Mouse (Mus musculus): ENCODE measurements around the gene Ston2. TPM values are rescaled to one million over a fixed set of nuclear protein-coding genes. Genes with fewer than 3 reads are reported as not detected.
"Not testable (repeated sequence)": the region's sequence is repeated elsewhere in the genome, so short reads cannot be mapped to it uniquely, and the experiment has no call there.

Ston2 gene
- total RNA-seq, 2 experiments from 2014 or later = 27.8 to 34.7 TPM

DNA sequence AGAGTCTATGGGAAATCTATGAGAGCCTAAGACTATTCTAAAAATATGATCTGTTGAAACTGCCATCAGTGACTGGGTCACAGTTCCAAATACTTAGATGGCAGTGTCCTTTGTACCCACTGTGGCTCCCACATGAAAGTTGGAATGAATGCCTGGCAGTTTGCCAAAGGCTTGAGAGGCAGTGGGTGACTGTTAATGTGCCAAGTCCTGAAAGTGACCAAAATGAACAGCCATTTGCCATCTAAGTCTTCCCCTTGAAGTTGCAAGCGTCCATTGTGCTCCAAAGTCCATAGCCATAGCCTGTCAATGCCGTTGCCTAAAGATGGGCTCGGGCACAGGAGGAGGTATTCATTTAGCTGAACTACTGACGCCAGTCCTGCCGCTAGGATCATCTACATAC, 178.8 kb downstream of the Ston2 start:
- no peak for DNase-seq (ENCODE audit: extremely low spot score in 1 of 2, low spot score in 1 of 2)

DNA sequence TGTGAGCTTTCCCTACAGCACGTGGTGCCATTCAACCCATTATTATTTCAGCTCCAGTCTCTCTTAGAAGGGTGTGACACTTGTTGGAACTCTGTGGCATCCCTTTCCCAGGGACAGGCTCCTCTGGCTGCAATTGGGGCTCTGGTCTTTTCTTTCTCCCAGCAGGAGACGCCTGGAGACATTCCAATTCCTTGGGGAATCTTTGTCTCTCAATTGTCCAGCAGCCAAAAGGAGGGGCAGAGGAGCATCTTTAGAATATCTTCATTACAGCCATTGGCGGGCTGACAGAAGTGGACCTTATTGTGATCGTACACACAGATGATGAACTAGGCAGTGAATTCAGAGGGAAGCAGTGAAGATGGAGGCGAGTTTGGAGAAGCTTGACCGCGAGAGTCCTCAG, 180.5 kb downstream of the Ston2 start:
- no peak for DNase-seq (ENCODE audit: extremely low spot score in 1 of 2, low spot score in 1 of 2)

DNA sequence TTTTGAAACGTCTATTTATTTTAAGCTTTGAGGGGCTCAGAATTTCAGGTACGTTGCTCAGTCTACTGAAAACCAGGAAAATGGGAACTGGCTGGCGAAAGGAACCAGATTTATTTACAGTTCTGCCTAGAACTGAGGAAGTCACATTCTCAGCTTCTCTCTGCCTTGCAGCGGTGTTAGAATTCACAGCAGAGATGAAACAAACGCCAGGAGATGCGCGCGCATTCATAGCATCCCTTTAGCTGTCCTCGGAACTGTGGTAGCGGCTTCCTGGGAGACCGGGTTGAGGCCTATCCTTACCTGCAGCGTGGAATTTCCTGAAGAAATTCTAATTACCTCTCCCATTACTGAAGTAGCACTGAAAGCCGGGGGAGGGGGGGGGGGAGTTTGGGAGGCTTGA, 181.5 kb downstream of the Ston2 start:
- DNase-seq (ENCODE audit: extremely low spot score in 1 of 2, low spot score in 1 of 2) = no peak

DNA sequence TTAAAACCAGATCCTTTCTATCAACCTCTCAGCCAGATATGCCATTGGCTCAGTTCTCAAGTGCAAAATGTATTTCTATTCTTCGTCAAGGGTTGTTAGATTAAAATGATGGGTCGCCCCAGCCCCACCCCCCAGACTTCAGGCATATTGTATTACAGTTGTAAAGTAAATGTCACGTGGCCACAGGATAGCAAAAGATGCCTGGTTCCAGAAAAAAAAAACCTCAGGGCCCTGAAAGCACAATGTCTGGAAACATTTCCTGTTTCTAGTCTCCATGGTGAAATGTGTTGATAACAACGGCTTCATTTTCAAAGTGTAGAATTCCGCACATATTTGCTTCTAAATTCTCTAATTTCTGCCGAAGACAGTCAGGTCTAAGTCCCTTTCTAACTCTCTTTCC, 183.6 kb downstream of the Ston2 start:
- DNase-seq (ENCODE audit: extremely low spot score in 1 of 2, low spot score in 1 of 2) = no peak

DNA sequence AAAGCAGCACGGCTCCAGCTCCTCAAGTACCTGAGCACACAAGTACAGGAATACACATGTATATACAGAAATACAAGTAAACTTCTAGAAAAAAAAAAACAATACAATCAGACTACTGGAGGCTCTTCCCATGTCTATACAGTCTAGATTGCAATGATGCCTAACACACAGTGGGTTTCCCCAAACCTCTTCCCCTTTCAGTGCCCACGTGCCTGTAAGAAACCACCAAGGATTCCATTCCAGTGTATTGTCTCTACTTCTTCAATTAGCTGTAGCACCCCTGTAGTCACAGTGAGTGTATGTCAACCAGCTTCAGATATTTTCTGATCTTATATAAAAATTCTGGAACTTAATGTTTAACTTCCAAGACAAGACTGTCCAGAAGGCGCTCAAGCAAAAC, 196.1 kb downstream of the Ston2 start:
- no peak for DNase-seq (ENCODE audit: extremely low spot score in 1 of 2, low spot score in 1 of 2)

DNA sequence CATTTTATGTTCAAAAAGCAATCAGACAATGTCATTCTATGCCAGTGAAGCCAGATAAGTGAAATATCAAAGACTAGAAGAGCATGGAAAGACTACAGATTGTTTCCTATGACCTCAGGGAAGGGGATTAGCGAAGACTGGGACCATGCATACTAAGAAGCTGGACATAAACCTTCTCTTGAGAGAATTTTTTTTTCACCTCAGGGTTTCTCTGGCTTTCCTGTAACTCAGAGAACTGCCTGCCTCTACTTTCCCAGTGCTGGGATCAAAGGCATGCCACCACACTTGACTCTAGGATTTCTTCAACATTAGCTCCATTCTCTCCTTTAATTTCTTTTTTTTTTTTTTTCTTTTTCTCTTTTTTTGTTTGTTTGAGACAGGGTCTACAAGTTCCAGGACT, 197.0 kb downstream of the Ston2 start:
- DNase-seq (ENCODE audit: extremely low spot score in 1 of 2, low spot score in 1 of 2) = no peak

DNA sequence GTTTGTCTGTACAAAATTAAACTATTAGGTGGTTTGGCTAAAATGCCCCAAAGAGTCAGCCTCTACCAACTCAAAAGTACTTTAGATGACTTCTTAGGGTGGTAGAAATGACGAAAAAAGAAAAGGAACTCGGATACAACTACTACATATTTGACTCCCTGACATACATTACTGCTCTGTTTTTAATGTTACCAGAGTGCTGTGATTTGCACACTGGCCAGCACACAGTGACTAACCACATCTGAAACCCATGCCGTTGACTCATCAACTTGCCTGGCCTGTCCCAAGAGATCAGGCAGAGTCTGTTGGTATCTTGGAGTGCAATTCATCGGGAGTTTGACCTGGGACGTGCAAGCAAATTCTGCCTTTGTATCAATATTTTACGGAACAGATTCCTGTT, 197.5 kb downstream of the Ston2 start:
- no peak for DNase-seq (ENCODE audit: extremely low spot score in 1 of 2, low spot score in 1 of 2)

DNA sequence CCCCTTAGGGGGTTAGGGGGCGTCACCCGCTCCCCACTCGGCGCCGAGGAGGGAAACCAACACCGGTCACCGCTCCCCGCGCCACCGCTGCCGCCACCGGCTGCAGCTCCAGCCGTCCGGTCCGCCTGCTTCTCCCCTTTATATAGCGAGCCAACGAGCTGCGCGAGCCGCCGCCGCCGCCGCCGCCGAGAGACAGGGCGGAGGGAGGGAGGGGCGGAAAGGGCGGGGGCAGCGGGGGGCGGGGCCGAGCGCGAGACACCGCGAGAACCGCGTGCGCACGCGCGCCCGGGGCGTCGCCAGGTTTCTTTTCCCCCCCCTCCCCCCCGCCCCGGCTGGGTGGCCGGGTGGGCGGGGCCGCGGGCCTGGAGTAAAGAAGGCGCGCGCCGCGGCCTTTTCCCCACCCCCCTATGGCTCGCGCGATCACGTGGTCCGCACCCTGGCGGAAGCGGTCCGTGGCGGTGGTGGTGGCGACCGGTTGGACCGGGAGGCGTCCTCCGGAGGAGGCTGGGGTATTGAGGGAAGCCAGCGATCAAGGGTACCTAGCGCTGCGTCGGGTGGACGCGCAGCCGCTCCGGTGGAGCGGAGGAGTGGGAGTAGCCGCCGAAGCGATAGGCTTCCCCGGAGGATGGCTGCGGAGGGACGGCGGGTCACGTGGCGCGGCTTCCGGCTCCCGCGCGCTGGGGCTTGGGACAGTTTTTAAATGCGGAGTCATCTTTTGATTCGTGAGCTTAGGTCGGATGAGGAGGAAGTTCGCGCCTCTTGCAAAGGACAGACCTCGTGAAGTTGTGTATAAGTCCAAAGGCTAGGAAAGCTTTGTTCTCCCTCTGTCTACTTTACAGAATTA, 198.1 kb downstream of the Ston2 start, which contains the start of gene Gtf2a1:
Gene Gtf2a1 (minus strand): TSS at position 641 of the 844 bp plus-strand sequence.
- DNase-seq (ENCODE audit: extremely low spot score in 1 of 2, low spot score in 1 of 2) = peak; percentile 87 to 92

DNA sequence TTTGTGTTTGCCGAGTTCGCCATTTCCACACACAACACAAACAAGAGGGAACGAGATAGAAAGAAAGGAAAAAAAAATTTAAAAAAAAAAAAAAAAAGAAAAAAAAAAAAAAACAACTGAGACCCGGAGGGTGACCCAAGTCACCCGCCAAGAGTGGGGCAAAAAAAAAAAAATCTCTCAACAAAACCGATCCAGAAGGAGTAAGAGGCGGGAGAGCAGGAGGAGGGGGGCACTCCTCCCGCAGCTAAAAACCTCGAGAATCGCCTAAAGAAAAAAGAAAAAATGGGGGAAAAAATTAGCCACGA, 198.7 kb downstream of the Ston2 start:
- no peak for DNase-seq (ENCODE audit: extremely low spot score in 1 of 2, low spot score in 1 of 2)

DNA sequence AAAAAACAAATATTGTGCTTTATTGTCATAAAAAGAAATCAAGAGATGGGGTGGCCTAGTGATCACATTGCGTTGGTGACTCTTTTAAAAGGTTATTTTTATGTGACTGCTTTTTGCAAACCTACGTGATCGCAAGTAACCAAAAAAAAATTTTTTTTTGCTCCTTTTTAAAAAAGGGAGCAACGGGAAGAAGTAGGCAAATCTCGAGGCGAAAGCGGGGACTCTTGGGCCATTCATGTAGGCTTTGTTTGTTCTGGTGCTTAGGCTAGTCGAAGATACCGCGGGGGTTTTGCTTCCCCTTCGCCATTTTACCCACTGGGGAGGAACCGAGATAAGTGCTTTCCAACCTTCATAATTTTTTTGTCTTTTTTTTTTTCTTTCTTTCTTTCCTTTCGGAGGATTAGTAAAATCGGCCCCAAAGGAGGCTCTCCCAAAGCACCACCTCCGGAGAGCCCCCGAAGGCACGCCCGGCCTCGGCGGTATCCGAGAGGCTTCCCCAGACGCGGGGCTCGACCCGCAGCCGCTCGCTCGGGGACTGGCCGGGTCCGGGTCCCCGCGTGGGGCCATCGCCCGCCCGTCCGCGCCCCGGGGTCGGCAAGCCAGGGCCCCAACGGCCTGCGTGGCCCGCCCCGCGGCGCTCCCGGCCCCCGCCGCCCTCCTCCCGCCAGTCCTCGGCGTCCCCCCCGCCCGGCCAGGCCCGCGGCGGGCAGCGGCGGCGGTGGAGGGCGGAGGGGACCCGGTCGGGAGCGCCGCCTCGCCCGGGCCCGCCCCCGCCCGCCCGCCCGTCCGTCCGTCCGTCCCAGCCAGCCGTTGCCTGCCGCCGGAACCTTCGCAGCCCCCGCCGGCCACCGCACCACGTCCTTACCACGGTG, 199.3 kb downstream of the Ston2 start:
- DNase-seq (ENCODE audit: extremely low spot score in 1 of 2, low spot score in 1 of 2) = peak; percentile 37 to 58

DNA sequence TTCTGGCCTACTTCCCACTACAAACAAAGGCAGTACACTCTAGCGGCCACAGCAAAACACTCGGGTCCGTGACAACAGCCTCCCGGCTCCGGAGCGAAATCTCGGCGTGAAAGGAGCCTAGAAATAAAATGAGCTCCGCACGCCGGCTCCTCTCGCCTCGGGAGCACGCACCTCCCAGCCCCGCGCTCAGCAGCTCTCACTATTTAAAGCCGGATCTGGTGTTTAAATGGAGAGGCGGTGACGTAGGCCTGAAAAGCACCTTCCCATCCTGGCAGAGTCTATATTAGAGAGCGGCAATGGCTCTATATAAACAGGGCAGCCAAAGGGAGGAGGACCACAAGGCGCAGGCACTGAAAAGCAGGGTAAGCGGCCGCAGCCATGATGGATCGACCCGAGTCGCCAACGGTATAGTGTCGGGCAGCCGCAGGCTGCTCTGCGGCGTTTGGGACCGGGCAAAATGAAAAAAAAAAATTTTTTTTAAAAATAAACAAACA, 200.0 kb downstream of the Ston2 start:
- peak; percentile 80 to 82 for DNase-seq (ENCODE audit: extremely low spot score in 1 of 2, low spot score in 1 of 2)

DNA sequence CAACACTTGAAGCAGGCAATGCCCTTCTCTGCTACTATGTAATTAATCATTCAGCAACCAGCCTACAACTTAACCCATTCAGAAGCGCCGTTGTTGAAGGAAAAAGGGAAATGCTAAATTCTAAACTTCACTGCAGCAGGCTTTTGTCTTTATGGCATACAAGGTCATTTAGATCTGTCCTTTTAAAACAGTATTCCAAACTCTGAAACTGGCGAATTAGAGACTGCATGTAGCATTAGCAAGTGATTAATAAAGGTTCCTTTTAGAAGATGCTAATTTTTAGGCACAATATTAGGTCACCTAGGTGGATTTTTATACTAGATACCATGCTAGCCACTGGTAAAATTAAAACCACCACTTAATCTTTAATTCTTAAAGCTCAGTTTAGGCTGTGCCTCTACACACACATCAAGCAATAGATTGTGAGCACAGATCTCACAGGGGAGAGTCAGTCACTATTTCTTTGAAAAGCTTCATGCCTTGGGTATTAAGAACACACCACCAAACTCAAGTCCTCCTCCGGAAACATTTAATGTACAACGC, 200.6 kb downstream of the Ston2 start:
- DNase-seq (ENCODE audit: extremely low spot score in 1 of 2, low spot score in 1 of 2) = no peak

DNA sequence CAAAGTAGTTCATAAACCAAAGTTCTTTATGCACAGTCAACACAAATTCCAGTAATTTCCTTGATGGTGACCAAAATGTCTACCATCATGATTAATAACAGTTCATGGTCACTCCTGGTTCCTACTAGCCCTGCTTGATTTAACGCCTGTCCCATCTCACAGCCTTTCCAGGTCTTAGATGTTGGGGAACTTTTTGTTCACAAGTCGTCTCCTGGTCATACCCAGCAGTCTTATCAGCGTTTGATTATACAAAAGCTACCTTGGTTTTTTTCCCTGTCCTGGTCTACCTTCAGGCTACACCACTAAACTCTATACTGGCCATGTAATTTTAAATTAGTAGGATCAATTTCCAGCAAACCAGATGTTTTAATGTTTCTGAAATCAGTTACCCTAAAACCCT, 201.1 kb downstream of the Ston2 start:
- DNase-seq (ENCODE audit: extremely low spot score in 1 of 2, low spot score in 1 of 2) = no peak

DNA sequence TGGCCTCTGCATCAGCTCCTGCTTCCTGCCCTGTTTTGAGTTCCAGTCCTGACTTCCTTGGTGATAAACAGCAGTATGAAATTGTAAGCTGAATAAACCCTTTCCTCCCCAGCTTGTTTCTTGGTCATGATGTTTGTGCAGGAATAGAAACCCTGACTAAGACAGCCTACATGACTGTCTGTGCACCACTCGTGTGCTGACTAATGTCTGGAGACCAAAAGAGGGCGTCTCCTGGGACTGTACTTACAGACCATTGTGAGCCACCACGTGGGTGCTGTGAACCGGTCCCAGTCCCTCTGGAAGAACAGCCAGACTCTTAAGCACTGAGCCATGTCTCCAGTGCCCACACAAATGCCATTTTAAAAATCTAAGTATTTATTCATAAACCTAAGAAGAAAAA, 202.4 kb downstream of the Ston2 start:
- not testable (repeated sequence) for DNase-seq (ENCODE audit: extremely low spot score in 1 of 2, low spot score in 1 of 2)

DNA sequence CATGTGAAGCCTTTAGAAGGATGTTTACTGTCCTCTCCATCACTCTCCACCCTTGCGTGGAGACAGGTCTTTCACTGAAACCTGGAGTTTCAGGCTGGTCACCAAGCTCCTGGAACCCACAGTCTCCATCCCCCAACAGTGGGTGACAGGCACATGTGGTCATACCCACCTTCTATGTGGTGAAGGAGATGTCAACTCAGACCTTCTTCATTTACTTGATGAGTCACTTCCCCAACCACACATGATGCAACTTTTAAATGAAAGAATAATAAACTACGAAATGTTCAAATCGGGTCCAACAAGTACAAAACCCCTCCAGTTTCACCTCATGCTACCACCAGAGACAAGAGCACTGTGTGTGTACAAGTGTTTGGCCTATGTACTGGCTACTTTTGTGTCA, 203.0 kb downstream of the Ston2 start:
- DNase-seq (ENCODE audit: extremely low spot score in 1 of 2, low spot score in 1 of 2) = no peak

DNA sequence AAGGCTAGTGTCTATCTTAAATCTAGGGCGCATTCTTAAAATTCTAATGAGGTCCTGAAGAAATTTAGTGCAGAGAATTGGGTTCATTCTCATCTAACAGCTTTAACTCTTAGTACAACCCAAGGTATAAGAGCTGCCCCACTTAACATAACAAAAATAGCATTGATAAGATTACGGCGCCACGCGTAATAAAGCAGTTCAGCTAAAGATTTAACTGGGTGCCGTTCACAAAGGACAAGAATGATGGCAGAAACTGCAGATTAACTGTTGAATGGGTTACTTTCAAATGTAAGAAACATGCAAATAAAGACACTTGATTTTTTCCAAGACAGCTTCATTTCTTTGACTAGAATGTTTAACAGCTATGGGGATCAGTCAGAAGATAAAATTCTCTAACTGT, 204.8 kb downstream of the Ston2 start:
- no peak for DNase-seq (ENCODE audit: extremely low spot score in 1 of 2, low spot score in 1 of 2)

Small RNAs within 50 kb of the gene (microRNA-seq; reads per million reads assigned to microRNA genes)
- 0 reads per million in 2 experiments for gene Gm22015

Other genes with a start within 250 kb of the Ston2 start
- gene Gtf2a1, start 197.9 kb downstream of the Ston2 start, total RNA-seq (2021) = 10 to 100 TPM; 49.7 to 54.0 TPM
- 100 to 1,000 TPM; 152 to 167 TPM for gene Sel1l, start 60.8 kb upstream of the Ston2 start, total RNA-seq (2021)